In the genomic region with DNA sequence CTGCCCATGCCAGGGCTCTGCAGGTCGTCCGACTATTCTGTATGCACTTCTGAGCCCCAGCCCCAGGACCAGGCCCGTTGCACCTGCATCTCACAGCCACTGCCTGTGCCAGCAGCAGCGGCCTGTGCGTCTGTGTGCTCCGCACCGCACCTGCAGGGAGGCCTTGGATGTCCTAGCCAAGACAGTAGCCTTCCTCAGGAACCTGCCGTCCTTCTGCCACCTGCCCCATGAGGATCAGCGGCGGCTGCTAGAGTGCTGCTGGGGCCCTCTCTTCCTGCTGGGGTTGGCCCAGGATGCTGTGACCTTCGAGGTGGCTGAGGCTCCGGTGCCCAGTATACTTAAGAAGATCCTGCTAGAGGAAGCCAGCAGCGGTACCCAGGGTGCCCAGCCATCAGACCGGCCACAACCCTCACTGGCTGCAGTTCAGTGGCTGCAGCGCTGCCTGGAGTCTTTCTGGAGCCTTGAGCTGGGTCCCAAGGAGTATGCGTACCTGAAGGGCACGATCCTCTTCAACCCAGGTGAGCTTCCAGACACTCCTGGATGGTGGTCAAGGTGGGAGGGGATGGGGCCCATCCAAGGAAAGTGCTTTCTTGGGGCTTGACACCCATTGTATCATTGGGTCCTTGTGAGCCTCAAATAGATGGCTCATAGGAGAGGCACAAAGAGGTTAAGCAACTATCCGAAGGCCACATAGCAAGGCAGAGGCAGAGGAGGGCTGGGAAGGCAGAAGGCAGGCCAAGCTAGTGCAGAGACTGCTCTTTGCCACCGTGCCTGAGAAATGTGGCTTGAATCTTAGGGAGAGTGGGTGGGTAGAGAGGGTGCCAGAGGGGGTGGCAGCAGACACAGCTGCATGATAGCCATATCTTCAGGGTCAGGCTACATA, we compare ENCODE assay signal across 14 mouse cellular contexts. TPM values are rescaled to one million over a fixed set of nuclear protein-coding genes. Genes with fewer than 3 reads are reported as not detected.
DNase-seq lines count a peak whose midpoint lies in the region; ATAC-seq and TF ChIP-seq lines count a peak whose summit lies in the region.
"Had no signal": no experiment of that assay in that cellular context is flagged by ENCODE, and none has a peak within 500 bp of the region (broad histone marks: within the 10 kb centered on the region; RNA-seq: fewer than 3 reads in every experiment).

No protein-coding gene starts in this region.

- no peaks in the 10 kb centered on the region for H3K4me1 ChIP-seq in lung, embryonic 14.5 days (ENCODE audit: insufficient read depth)
- H3K4me1 ChIP-seq in heart, postnatal 0 days (ENCODE audit: control insufficient read depth, insufficient read depth): 0 out of 2 replicates have a peak, but pooled peaks cover 5% of the 10 kb centered on the region
- peaks cover 21% of the 10 kb centered on the region for H3K4me1 ChIP-seq in small intestine, adult 2 months (ENCODE audit: control insufficient read depth, insufficient read depth, insufficient read length, low read length)
- H3K4me1 ChIP-seq: embryonic facial prominence, embryonic 13.5 days; limb, embryonic 13.5 days had no signal

- WGBS in lung, embryonic 14.5 days: 67% methylated on average over 19 of the region's 19 CpGs
- 35% methylated on average over 19 of the region's 19 CpGs for WGBS in heart, postnatal 0 days
- 32% methylated on average over 19 of the region's 19 CpGs for WGBS in small intestine, adult 2 months

- DNase-seq in lung, embryonic 14.5 days: no peak
- DNase-seq in lung, postnatal 14 days: no peak
- peak; percentile 42 to 61 for DNase-seq in cerebellum, postnatal 25 days
- no peak for DNase-seq in heart, postnatal 0 days (ENCODE audit: low spot score)
- DNase-seq in c-Kit-positive CD71-positive TER-119-positive erythroid progenitor cells, embryonic 14.5 days (ENCODE audit: low spot score): no peak
- no peak for DNase-seq in T-cell, adult 2 months (ENCODE audit: low spot score)
- DNase-seq in lung, postnatal 4 days: no peak

- no peak overlapping the region for H3K4me3 ChIP-seq in lung, embryonic 14.5 days (ENCODE audit: low read depth, low read length)
- peak overlapping the region; percentile 44 for H3K4me3 ChIP-seq in heart, postnatal 0 days (ENCODE audit: low read depth, low read length)
- peak overlapping the region; percentile 23; the same call in 1 of the 2 replicates for H3K4me3 ChIP-seq in small intestine, adult 2 months (ENCODE audit: low read depth, low read length)
- H3K4me3 ChIP-seq: embryonic facial prominence, embryonic 13.5 days; limb, embryonic 13.5 days; midbrain, embryonic 10.5 days had no signal

- H3K4me2 ChIP-seq in lung, embryonic 14.5 days: peak overlapping the region; percentile 15; the same call in 1 of the 2 replicates
- peak overlapping the region; percentile 60 for H3K4me2 ChIP-seq in heart, postnatal 0 days (ENCODE audit: low read depth, low read length)
- H3K4me2 ChIP-seq: embryonic facial prominence, embryonic 13.5 days; limb, embryonic 13.5 days had no signal

- TF ChIP-seq POLR2A in small intestine, adult 2 months (IDR thresholded peaks at IDR 0.05; ENCODE audit: low read depth, low read length): no peak

- H3K9ac ChIP-seq in lung, embryonic 14.5 days: no peak overlapping the region; the same call in 1 of the 2 replicates
- H3K9ac ChIP-seq in heart, postnatal 0 days (replicated peaks; ENCODE audit: low read depth, low read length): peak overlapping the region; percentile 49
- H3K9ac ChIP-seq: embryonic facial prominence, embryonic 13.5 days; limb, embryonic 13.5 days had no signal

- no peak for TF ChIP-seq EP300 in heart, postnatal 0 days (IDR thresholded peaks at IDR 0.05; ENCODE audit: low read depth)

- no peaks in the 10 kb centered on the region for H3K27me3 ChIP-seq in lung, embryonic 14.5 days (ENCODE audit: insufficient read depth, low read length)
- H3K27me3 ChIP-seq in heart, postnatal 0 days (ENCODE audit: control insufficient read depth, insufficient read depth, low read length): no peaks in the 10 kb centered on the region
- no peaks in the 10 kb centered on the region for H3K27me3 ChIP-seq in small intestine, adult 2 months (ENCODE audit: control insufficient read depth, insufficient read depth, low read length)

- no peak for ATAC-seq in lung, embryonic 14.5 days (ENCODE audit: insufficient read depth)
- ATAC-seq in heart, postnatal 0 days (ENCODE audit: insufficient read depth, low read depth): no peak; the same call in 1 of the 2 replicates

- H3K9me3 ChIP-seq in lung, embryonic 14.5 days (ENCODE audit: low read depth, low read length): no peaks in the 10 kb centered on the region
- H3K9me3 ChIP-seq in heart, postnatal 0 days (replicated peaks; ENCODE audit: control insufficient read depth, low read length): no peaks in the 10 kb centered on the region
- H3K9me3 ChIP-seq: embryonic facial prominence, embryonic 13.5 days; limb, embryonic 13.5 days; midbrain, embryonic 10.5 days had no signal

- H3K36me3 ChIP-seq in lung, embryonic 14.5 days (ENCODE audit: insufficient read depth): no peaks in the 10 kb centered on the region
- 0 out of 2 replicates have a peak, but pooled peaks cover 3% of the 10 kb centered on the region for H3K36me3 ChIP-seq in heart, postnatal 0 days (replicated peaks; ENCODE audit: control insufficient read depth, insufficient read depth, low read length)
- no peaks in the 10 kb centered on the region for H3K36me3 ChIP-seq in small intestine, adult 2 months (ENCODE audit: control insufficient read depth, insufficient read depth, low read length)
- H3K36me3 ChIP-seq: embryonic facial prominence, embryonic 13.5 days; limb, embryonic 13.5 days; midbrain, embryonic 10.5 days had no signal

- H3K27ac ChIP-seq in lung, embryonic 14.5 days (ENCODE audit: low read depth): no peak overlapping the region
- peak overlapping the region; percentile 91 for H3K27ac ChIP-seq in heart, postnatal 0 days (ENCODE audit: low read depth)
- H3K27ac ChIP-seq in small intestine, adult 2 months (ENCODE audit: insufficient read depth, low read depth, low read length): peak overlapping the region; percentile 22; the same call in 1 of the 2 replicates
- H3K27ac ChIP-seq: embryonic facial prominence, embryonic 13.5 days; limb, embryonic 13.5 days; midbrain, embryonic 10.5 days had no signal

- TF ChIP-seq CTCF in lung, embryonic 14.5 days (IDR thresholded peaks at IDR 0.05; ENCODE audit: low read depth): no peak
- no peak for TF ChIP-seq CTCF in heart, postnatal 0 days (IDR thresholded peaks at IDR 0.05; ENCODE audit: low read depth)
- no peak for TF ChIP-seq CTCF in small intestine, adult 2 months (IDR thresholded peaks at IDR 0.05; ENCODE audit: extremely low read depth, insufficient read length, insufficient replicate concordance, low read depth, low read length)

RNA-seq across cellular contexts. Expression of gene Nr0b2, which starts 0.5 kb away (rescaled TPM):
- 0.39 TPM in 1 of 2 replicates, not detected in the other for polyA plus RNA-seq in lung, embryonic 14.5 days (2014; fragmentation: Nextera tagmentation; extraction: Ambion mirVana)
- total RNA-seq in heart, postnatal 0 days (2014; rRNA removed; ENCODE audit: low replicate concordance): 11.1 and 36.4 TPM in 2 replicates
- 30.8 and 32.2 TPM in 2 replicates for polyA plus RNA-seq in heart, postnatal 0 days (2015; fragmentation: Nextera tagmentation; extraction: Ambion mirVana)
- 1.8 and 23.0 TPM in 2 replicates for polyA plus RNA-seq in small intestine, adult 2 months (2012; rRNA removed)
- total RNA-seq: neutrophil, adult 5-6 weeks had no signal
- polyA plus RNA-seq: brain, embryonic 14.5 days; embryonic facial prominence, embryonic 13.5 days had no signal

RNA-seq across cellular contexts. Expression of gene Nudc, which starts 7.9 kb away (rescaled TPM):
- polyA plus RNA-seq in lung, embryonic 14.5 days (2014; fragmentation: Nextera tagmentation; extraction: Ambion mirVana): 248 and 258 TPM in 2 replicates
- total RNA-seq in heart, postnatal 0 days (2014; rRNA removed; ENCODE audit: low replicate concordance): 29.2 and 42.1 TPM in 2 replicates
- 146 and 152 TPM in 2 replicates for polyA plus RNA-seq in heart, postnatal 0 days (2015; fragmentation: Nextera tagmentation; extraction: Ambion mirVana)
- 9.3 and 16.1 TPM in 2 replicates for polyA plus RNA-seq in small intestine, adult 2 months (2012; rRNA removed)

RNA-seq across cellular contexts. Expression of gene Gpatch3, which starts 20.9 kb away (rescaled TPM):
- polyA plus RNA-seq in lung, embryonic 14.5 days (2014; fragmentation: Nextera tagmentation; extraction: Ambion mirVana): 8.0 and 8.7 TPM in 2 replicates
- total RNA-seq in heart, postnatal 0 days (2014; rRNA removed; ENCODE audit: low replicate concordance): 8.2 and 9.4 TPM in 2 replicates
- polyA plus RNA-seq in heart, postnatal 0 days (2015; fragmentation: Nextera tagmentation; extraction: Ambion mirVana): 3.5 and 3.6 TPM in 2 replicates
- polyA plus RNA-seq in small intestine, adult 2 months (2012; rRNA removed): 4.1 and 7.3 TPM in 2 replicates

RNA-seq across cellular contexts. Expression of gene Gpn2, which starts 30.5 kb away (rescaled TPM):
- 21.1 and 23.7 TPM in 2 replicates for polyA plus RNA-seq in lung, embryonic 14.5 days (2014; fragmentation: Nextera tagmentation; extraction: Ambion mirVana)
- total RNA-seq in heart, postnatal 0 days (2014; rRNA removed; ENCODE audit: low replicate concordance): 8.9 and 17.2 TPM in 2 replicates
- polyA plus RNA-seq in heart, postnatal 0 days (2015; fragmentation: Nextera tagmentation; extraction: Ambion mirVana): 8.6 and 8.8 TPM in 2 replicates
- polyA plus RNA-seq in small intestine, adult 2 months (2012; rRNA removed): 40.7 and 77.8 TPM in 2 replicates

RNA-seq across cellular contexts. Expression of gene Kdf1, which starts 34.9 kb away (rescaled TPM):
- polyA plus RNA-seq in lung, embryonic 14.5 days (2014; fragmentation: Nextera tagmentation; extraction: Ambion mirVana): 28.0 and 31.5 TPM in 2 replicates
- not detected in 2 replicates for total RNA-seq in heart, postnatal 0 days (2014; rRNA removed; ENCODE audit: low replicate concordance)
- 0.16 and 0.30 TPM in 2 replicates for polyA plus RNA-seq in heart, postnatal 0 days (2015; fragmentation: Nextera tagmentation; extraction: Ambion mirVana)
- polyA plus RNA-seq in small intestine, adult 2 months (2012; rRNA removed): 44.4 and 71.0 TPM in 2 replicates
- total RNA-seq: heart, postnatal 36 days; neutrophil, adult 5-6 weeks had no signal

Comparison
In these comparisons a context has a peak if more than half of its experiments do, and no peak if none do; other contexts are left out.
1. DNase-seq: peak in cerebellum, postnatal 25 days (2 of 2); none in lung, embryonic 14.5 days (single experiment), lung, postnatal 14 days (single experiment), heart, postnatal 0 days (single experiment), c-Kit-positive CD71-positive TER-119-positive erythroid progenitor cells, embryonic 14.5 days (single experiment), T-cell, adult 2 months (single experiment) and lung, postnatal 4 days (0 of 2).